Mouse (Mus musculus): ENCODE data around the gene Spred2. TPM values are rescaled to one million over a fixed set of nuclear protein-coding genes. Genes with fewer than 3 reads are reported as not detected.

Gene Spred2
- total RNA-seq, 2 experiments from 2014 or later: 92.2 to 97.0 TPM

DNA sequence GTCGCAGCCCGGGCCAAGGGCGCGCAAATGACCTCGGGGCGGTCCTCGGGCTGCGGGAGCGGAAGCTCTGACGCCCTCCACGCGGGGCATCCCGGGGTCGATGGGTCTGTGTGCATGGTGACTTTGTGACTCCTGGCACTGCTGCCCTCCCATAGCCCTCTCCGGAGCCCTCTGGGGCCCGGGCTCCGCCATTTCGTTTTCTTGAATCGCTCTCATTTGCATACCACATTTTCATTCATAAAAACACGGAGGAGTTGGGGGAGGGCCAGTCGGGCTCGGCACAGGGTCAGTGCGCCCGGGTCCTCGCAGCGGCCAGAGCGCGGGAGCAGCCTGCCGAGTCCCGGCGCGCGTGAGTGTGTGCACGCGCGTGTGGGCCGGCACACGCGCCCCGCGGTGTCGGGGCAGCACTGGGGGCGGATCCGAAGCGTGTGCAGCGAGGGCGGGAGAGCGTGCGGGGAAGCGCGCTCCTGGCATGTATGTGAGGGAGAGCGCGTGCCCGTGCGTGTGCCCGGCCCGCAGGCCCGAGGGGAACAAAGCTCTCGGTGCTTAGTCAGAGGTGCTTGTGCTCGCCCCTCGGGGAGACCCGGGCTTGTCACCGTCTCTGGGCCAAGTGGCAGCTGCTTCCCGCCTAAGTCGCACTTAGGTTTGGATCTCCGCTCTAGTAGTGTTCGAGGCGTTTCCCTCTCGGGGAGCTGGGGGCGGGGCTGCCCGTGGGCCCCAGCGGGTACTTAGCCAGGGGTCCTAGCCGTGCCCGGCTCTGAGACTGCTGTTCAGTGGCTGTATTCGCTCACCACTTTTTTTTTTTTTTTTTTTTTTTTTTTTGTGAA, 1.2 kb downstream of the Spred2 start:
- DNase-seq (ENCODE audit: low spot score in 2 of 2): peak; percentile 65 to 77

DNA sequence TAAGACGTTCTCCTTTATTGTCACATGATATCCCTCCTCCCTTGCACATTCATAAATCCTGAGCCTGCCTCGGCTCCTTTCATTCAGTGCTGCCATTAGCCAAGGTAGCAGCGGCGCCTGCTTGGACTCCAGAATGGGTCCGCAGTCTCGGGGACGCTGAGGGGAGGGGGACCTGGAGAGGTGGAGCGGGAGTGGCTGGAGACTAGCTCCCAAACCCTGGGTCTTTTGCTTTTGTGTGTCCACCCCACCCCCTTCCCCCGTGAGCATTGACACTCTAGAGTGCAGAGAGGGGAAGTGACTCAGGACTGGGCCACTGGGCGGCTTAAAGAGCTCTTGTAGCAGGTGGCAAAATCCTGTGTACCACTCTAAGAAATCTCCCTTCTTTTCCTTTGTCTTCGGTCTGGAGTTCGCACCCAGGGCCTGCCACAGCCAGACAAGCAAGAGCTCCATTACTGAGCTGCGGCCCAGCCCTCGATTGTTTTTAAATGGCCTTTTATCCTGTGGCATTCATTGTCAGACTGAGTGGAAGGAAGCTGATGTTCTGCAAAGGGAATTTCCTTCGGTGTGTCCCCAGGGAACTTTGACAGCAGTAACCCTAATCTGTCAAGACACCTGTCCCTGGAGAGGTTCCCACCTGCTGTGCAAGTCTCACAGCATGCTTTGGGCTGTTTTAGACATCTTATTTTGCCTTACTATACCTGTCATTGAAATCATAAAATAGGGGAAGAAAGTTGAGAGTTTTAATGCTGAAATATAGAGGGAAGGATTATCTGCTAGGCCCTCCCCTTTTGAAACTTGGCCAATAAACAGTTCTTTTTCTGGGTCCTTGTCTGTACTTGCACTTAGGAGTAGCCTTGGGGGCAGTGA, 2.0 kb downstream of the Spred2 start:
- no peak for DNase-seq (ENCODE audit: low spot score in 2 of 2)

DNA sequence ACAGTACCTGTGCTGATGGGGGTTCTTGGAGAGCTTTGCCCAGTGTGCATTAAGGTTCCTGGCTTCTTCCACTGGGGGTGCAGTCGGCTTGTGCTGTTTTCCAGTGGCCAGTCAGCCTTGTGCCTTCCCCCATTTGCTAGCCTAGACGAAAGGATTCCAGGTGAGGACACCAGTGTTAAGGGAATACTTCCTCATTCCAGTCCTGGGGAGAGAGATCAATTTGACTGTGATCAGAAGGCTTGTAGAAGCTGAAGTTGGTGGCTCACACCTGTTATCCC, 2.6 kb downstream of the Spred2 start:
- DNase-seq (ENCODE audit: low spot score in 2 of 2): no peak

DNA sequence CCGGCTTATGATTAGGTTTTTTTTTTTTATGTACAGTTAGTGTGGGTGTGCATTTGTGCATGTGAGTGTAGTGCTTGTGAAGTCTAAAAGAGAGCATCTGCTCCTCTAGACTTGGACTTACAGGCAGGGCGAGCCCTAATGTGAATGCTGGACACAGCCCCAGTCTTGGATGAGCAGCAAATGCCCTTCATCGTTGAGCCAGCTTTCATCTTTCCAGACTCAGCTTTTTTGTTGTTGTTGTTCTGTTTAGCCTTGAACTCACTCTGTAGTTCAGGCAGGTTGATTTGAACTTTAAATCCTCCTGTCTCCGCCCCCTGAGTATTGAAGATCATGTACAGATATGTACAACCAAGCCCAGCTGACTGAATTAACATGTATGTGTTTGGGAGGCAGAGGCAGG, 4.5 kb downstream of the Spred2 start:
- no peak for DNase-seq (ENCODE audit: low spot score in 2 of 2)

DNA sequence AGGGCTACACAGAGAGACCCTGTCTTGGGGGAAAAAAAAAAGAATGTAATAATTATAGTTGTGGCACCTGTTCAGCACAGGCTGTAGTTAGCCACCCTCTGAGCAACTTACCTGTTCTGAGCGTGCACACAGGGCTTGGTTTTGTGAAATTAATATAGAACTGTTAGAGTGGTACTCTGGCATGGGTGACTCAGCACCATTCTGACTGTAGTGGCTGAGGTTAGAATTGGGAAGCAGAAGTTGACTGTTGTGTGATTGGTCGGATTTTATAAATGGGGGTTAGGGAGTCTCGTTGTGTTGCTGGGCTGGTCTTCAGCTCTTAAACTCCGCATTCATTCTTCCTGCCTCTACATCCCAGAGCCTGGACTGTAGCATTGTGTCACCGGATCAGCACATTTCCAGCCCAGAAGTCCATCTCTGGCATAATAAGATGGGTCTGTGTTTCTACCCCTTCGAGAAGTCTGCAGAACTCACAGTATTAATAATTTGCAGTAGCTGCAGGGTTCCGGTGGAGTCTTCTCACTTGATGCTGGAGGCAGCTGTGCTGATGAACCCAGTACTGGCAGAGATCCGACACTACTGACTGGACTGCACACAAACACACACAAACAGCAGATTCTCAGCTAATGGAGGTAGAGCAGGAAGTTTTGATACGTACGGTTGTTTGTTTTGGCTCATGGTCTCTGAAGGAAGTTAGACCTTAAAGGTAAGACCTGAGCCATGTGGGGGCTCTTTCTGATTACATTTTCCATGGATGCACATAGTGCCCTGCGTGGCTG, 5.1 kb downstream of the Spred2 start:
- DNase-seq (ENCODE audit: low spot score in 2 of 2): no peak

DNA sequence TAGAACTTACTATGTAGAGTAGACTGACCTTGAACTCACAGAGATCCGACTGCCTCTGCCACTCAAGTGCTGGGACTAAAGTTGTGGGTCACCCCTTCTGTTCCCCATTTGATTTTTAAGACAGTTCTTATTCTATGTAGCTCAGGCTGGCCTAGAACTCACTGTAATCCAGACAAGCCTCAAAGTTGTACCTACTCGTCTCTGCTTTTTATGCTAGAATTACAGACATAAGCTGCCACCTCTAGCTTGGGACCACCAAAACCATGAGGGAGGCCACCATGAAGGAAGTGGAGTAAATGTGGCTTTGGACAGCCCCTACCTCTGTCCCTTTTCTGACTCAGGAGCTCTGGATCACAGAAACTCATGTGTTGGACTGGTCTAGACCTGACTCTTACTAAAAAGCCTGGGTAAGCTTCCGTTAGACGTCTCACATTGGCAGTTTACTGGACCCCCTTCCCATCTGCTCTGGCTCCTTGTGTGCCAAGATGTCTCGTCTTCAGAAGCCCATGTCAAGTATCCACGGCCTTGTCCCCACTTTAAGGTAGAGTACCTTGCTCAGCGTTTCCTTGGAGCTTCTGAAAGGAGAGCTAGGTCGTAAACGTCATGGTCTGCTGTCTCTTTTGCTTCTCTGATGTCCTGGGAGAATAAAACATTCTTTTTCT, 7.5 kb downstream of the Spred2 start:
- no peak for DNase-seq (ENCODE audit: low spot score in 2 of 2)

DNA sequence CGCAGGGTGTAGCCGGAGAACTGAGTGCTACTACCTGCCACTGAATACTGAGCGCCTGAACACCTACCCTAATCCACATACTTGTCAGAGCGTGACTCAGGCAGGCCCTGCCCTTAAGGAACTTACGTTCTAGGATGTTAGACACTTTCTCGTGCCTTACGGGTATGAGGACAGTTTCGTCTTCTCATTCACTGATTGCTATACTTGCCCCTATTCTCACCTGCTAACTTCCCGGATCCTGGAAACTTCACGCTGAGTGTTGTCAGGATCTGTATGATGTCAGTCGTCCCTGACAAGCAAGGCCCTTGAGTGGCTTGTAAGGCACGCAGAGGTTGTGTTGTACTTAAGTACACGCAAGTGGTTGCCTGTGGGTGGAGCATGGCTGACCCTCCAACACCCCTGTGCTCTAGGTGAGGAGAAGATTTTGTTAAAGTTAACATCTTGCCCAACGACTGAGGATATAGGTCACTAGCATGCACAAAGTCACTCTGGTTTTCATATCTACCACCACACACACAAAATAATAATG, 8.9 kb downstream of the Spred2 start:
- DNase-seq (ENCODE audit: low spot score in 2 of 2): no peak

DNA sequence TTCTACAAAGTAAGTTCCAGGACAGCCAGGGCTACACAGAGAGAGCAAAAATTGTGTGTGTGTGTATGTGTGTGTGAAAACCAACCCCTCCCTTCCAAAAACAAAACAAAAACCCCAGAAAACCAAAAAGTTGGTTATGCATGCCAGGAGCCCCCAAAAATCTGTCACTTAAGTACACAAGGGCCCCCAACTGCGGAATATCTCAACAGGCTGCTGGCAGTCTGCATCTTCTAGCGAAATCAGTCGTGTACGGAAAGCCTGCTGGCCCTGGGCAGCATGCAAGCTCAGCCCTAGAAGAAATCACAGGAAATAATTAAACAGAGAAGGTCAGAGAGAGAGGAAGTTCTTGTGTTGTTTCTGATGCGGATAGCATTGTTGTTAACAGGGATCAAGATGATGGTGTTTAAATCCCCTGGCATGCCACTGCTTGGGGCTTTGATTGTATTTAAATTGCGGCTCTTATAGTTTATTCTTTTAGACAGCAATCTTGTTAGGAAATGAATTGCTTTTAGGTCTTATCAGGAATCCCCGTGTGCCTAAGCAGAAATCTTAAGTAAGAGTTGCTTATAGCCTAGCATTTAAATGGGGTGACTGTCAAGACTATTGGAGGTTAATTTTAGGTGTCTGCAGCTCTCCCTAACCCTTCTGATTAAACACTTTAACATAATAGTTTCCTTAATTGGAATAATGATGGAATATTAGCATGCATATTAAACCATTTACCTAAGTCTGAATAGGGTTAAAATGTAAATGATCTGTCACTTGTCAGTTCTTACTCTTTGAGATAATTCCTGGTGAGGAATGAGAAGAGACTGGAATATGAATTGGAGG, 11.6 kb downstream of the Spred2 start:
- DNase-seq (ENCODE audit: low spot score in 2 of 2): no peak

DNA sequence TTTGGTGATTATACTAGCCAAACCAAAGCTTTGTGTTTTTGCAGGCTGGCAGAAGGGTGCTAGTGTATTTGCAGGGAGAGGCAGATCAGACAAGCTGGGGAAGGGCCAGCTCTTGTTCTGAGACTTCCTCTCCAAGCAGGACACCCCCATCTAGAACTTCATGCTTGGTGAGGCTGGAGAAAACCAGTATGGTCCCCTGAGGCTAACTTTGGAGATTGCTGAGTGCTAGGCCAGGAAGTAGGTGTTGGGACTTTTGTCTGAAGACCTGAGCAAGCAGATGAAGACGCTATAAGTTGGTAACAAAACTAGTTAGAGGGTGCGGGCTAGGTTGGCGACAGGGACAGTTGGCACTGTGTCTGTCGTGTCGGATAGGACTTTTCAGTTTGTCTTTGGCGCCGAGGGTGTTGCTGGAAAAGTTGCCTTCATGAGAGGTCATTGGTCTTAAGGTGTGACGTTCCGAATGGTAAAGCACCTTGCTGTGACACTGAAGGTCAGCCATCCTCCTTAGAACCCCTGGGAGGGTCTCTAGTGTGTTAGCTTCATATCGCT, 14.4 kb downstream of the Spred2 start:
- no peak for DNase-seq (ENCODE audit: low spot score in 2 of 2)

DNA sequence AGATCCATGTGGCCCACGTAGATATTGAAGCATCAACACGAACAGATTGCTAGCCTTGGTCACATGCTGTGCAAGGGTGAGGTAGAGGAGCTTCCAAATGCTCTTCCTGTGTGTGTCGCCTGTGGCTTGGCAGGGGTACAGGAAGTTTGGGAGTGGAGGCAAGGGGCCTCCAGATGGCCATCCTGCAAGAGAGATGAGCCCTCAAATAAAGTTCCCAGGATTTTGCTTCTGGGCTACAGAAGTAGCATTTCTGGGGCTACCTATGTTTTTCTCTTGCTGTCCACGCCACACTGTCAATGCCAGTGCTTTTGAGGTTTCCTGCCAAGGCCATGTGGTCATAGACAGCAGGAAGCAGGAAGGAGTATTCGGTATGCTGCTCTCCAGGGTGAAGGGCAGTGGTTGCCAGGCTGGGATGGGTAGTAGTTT, 15.1 kb downstream of the Spred2 start:
- peak; percentile 59 to 77 for DNase-seq (ENCODE audit: low spot score in 2 of 2)

DNA sequence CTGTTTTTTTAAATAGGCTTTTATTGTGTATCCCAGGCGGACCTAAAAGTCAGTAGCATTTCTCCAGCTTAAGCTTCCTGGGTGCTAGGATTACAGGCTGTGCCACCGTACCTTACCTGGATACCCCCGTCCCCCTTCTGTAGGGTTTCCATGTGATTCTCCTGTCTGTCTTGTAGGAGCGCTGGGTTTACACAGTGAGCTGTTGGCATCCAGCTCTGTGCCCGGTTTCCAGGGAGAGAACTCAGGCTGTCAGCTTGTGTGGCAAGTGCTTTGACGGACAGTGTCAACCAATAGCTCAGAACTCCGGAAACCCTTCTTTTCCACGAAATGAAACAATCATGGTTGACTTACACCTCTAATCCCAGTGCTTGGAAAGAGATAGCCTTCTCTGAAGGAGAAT, 15.7 kb downstream of the Spred2 start:
- no peak for DNase-seq (ENCODE audit: low spot score in 2 of 2)

DNA sequence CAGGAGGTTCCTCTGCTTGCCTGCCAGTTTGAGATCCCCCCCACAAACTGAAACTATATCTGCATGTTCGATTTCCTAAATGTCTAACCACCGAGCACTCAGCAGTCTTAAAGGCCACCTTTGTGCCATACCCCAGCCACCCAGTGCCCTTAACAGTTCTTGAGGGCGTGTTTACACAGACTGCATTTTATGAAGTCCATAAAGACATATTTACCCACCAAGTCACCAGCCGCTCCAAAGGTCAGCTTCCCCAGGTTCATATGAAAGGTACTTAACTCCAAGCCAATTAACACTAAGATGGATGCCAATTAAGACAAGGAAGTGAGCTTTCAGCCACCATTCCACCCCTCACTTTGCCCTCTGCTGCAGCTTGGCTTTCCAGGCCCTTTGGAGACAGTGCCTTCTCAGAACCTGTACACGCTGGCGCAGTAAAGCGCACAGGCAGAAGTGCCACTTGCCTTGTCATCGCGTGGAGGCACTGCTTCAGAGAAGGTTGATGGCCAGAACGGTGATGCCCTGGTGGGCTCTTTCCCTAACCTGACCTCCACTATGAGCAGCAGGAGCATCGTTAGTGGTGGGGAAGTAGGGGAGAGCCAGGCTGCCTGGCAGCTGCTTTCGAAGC, 17.1 kb downstream of the Spred2 start:
- DNase-seq (ENCODE audit: low spot score in 2 of 2): no peak

DNA sequence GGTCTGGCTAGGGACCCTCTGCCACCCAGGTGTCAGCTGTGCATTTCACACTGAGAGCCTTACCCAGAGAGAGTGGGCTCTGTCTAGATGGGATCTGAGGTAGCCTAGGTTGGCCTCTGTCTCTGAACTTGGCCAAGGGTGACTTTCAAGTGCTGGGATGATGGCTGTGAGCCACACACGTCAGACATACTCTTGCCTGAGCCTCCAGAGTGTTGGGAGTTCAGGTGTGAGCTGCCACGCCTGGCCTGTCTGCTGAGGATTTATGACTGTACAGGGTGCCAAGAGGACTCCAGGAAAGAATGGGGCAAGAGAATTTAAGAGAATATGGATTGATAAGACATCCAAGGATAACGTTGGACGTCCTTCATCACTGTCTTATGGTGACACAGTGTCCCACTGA, 17.8 kb downstream of the Spred2 start:
- no peak for DNase-seq (ENCODE audit: low spot score in 2 of 2)

DNA sequence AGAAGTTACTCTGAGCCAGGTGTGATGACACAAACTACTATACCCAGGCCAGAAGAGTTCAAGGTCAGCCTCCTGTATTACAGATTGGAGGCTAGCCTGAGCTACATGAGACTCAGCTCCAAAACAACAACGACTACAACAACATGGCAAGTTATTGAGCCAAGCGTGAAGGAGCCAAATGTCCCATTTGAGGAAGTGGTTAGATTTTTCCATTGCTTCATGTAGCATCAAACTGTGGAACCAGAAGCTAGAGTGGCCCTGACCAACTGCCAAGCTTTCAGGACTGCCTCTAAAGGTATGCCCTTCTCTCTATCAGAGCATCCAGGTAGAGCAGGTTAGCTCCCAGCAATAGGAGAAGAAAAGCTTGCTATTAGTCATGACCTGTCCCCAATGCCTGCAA, 19.6 kb downstream of the Spred2 start:
- DNase-seq (ENCODE audit: low spot score in 2 of 2): no peak

DNA sequence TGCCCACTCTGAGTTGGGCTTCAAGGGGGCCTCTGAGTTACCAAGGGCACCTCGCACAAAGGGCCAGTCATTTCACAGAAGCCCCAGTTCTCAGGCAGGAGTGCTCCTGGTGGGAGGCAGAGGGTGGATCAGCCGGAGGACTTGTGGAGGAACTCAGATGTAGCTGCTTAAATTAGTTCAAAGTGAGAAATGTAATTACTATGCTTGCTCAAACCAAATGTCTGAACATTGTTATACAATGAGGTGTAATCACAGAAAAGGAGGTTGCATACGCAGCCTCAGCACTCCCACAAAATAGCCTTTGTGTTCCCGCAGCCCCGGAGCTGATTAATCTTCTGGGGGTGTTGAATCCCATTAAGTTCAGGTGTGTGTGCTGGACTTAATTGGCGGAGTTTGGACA, 20.5 kb downstream of the Spred2 start:
- peak in 1 of 2 experiments; percentile 47 for DNase-seq (ENCODE audit: low spot score in 2 of 2)

DNA sequence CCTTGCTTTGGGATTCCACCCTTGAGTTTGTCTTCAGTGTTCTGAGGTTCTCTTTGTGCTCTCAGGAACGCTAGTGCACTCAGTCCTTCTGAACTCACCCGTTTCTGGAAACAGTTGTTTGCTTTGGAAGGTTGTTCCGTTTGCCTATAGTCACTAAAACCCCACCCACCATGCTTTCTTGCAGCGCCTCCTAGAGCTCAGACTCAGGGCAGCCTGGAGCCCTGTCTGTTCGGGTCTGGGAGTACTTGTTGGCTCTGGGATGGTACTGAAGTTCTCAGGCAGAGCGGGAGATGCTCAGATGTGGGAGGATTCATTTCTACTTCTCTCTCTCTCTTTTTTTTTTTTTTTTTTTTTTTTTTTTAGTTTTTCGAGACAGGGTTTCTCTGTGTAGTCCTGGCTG, 22.5 kb downstream of the Spred2 start:
- no peak for DNase-seq (ENCODE audit: low spot score in 2 of 2)

DNA sequence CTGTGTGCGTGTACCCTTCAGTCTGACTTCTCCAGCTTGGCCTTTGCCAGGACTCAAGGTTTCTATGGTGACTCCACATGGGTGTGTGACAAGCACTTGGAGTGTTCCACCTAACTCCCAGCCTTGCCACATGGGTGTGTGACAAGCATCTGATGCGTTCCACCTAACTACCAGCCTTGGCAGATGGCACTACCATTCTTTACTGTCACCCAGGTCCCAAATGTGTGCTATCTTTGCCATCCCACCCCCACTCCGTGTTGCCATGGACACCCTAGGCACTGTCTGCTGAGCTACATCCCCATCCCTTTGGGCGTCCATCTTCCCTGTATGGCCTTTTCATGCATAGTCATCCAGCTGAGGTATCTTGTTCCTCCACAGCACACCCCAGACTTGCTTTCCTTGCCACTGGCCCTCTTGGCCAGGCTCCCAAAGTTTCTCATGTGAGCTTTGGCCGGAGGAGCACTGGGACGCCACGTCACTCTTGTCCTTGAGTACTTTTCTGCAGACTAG, 23.5 kb downstream of the Spred2 start:
- DNase-seq (ENCODE audit: low spot score in 2 of 2): peak; percentile 71 to 89

DNA sequence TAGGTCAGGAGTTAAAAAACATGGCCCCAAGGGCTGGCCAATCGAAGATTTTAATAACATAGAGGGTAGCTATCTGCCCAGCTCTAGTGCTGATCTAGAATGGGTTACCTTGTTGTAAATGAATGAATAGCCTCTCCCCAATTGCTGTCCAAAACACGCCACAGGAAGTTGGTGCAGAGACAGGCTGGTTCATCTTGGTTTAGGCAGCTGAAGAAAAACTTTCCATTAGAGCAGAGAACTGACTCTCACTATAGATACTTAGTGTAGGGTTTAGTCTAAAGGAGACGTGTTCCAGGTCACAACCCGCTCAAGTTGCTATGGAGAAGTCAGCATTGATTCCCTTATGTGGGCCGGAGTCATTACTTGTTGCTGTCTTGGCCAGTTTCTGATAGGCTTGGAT, 25.6 kb downstream of the Spred2 start:
- DNase-seq (ENCODE audit: low spot score in 2 of 2): no peak

DNA sequence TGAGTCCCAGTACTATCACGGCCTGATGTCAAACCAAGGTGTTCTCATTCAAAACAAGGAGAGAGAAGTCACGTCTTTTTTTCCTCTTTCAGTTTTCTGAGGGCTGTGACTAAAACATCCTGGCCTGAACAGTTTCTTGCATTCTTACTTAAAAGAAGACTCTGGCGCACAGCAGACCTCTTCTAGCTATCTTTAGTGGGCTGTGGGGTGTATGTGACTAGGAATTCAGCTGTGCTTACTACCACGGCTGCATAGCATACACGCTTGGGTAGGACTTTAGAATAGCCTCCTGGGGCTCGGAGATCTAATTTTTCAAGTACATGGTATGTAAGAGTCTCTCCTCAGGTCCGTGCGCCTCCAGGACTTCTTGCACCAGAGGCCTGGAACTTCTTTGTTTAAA, 26.0 kb downstream of the Spred2 start:
- DNase-seq (ENCODE audit: low spot score in 2 of 2): no peak

All from layer of hippocampus, adult 18-20 months (tissue).